Mouse (Mus musculus): Measurements from ENCODE around the gene Dglucy. TPM values are rescaled to one million over a fixed set of nuclear protein-coding genes. Genes with fewer than 3 reads are reported as not detected.

The Dglucy gene
- polyA plus RNA-seq, 1 experiment from 2014 or later: 3.6 TPM

- H3K27me3 ChIP-seq: no peaks in the 10 kb centered on the region
- peak; percentile 62 for ATAC-seq (replicated peaks)
- no peak overlapping the region for H3K4me2 ChIP-seq (replicated peaks)
- H3K4me3 ChIP-seq: no peak overlapping the region
- WGBS: 68% methylated on average over 14 of the region's 14 CpGs
- no peak overlapping the region for H3K9ac ChIP-seq (replicated peaks)
- H3K27ac ChIP-seq (replicated peaks): no peak overlapping the region
- H3K36me3 ChIP-seq: peaks cover 61% of the 10 kb centered on the region
- H3K9me3 ChIP-seq: no peaks in the 10 kb centered on the region
- no peaks in the 10 kb centered on the region for H3K4me1 ChIP-seq
These were observed 147.1 kb downstream of the Dglucy start for GRCm38 (mm10) chr12:100925644-100926619.

DNA sequence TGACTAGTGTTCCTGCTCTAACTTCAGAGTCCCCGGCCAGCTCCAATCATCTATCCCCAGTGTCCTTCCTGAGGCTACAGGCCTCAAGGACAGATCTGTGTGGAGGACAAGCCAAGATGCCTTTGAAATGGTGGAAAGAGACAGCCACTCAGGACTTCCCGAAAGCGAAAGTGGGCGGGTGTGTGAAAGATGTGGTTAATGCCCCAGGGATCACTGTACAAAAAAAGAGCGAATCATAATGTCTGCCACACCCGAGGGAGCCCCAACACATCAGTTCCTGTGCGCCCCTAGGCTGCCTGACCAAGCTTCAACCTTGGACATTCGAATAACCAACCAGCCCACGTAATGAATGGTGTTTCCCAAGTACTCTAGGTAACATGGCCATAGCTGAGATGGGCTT, 149.4 kb downstream of the Dglucy start:
- no peak for ATAC-seq (replicated peaks)
- Histone ChIP-seq H3K9ac (replicated peaks) (no peak overlapping the region), H3K4me2 (replicated peaks) (no peak overlapping the region), H3K4me1 (no peaks in the 10 kb centered on the region), H3K9me3 (no peaks in the 10 kb centered on the region), H3K27me3 (no peaks in the 10 kb centered on the region), H3K27ac (replicated peaks) (no peak overlapping the region), H3K36me3 (peaks cover 62% of the 10 kb centered on the region), H3K4me3 (no peak overlapping the region)
- 92% methylated on average over 9 of the region's 9 CpGs for WGBS

DNA sequence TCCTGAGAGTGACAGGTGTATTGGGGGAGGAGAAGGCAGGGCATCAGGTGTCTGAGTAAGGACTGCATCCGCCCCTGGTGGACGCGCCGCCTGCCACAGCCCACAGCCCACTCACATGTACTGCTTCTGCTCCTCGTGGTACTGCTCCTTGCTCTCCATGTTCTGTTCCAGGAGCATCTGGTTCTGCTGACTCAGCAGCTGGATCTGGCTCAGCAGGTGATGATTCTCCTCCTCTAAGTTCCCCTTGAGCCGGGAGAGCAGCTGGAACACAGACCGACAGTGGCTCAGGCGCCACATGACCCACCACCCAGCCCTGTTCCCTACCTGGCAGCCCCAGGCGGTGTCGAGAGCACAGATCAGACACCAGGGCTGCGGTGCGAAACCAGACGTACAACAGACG, 152.8 kb downstream of the Dglucy start:
- 95% methylated on average over 14 of the region's 14 CpGs for WGBS
- no peak overlapping the region for H3K4me3 ChIP-seq
- no peak overlapping the region for H3K27ac ChIP-seq (replicated peaks)
- no peak for ATAC-seq (replicated peaks)
- no peaks in the 10 kb centered on the region for H3K9me3 ChIP-seq
- no peaks in the 10 kb centered on the region for H3K4me1 ChIP-seq
- H3K27me3 ChIP-seq: no peaks in the 10 kb centered on the region
- peaks cover 64% of the 10 kb centered on the region for H3K36me3 ChIP-seq
- no peak overlapping the region for H3K4me2 ChIP-seq (replicated peaks)
- no peak overlapping the region for H3K9ac ChIP-seq (replicated peaks)

DNA sequence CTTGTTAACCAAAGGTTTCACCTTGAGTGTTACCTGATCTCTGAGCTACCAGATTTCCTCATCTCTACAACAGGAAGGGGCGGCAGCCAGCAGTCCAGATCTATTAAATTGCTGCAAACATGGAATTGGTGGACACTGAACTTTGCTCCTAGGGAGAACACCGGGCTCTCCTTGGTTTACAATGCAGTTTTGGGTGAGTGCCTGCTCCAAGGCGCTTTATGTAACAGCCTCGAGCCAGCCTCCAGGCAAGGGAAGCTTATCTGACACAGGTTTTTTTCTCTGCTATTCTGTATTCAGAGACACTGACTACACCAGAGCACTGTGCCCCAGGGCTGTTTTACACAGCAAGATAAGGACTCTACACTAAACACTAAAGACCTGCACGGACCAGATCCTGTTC, 155.9 kb downstream of the Dglucy start:
- WGBS: 92% methylated on average over 5 of the region's 5 CpGs
- ATAC-seq (replicated peaks): no peak
- Histone ChIP-seq H3K9ac (replicated peaks) (no peak overlapping the region), H3K9me3 (no peaks in the 10 kb centered on the region), H3K36me3 (peaks cover 64% of the 10 kb centered on the region), H3K4me3 (no peak overlapping the region), H3K27ac (replicated peaks) (no peak overlapping the region), H3K4me2 (replicated peaks) (no peak overlapping the region), H3K27me3 (no peaks in the 10 kb centered on the region), H3K4me1 (no peaks in the 10 kb centered on the region)

- ATAC-seq (replicated peaks): peak; percentile 57
- Histone ChIP-seq H3K4me1 (no peaks in the 10 kb centered on the region), H3K4me2 (replicated peaks) (no peak overlapping the region), H3K27me3 (no peaks in the 10 kb centered on the region), H3K9me3 (no peaks in the 10 kb centered on the region), H3K9ac (replicated peaks) (no peak overlapping the region), H3K36me3 (peaks cover 65% of the 10 kb centered on the region), H3K4me3 (no peak overlapping the region), H3K27ac (replicated peaks) (no peak overlapping the region)
- 16% methylated on average over 2 of the region's 2 CpGs for WGBS
These were observed 157.3 kb downstream of the Dglucy start for GRCm38 (mm10) chr12:100936116-100936515.

- no peak for ATAC-seq (replicated peaks)
- peaks cover 64% of the 10 kb centered on the region for H3K36me3 ChIP-seq
- H3K27ac ChIP-seq (replicated peaks): no peak overlapping the region
These were observed 157.9 kb downstream of the Dglucy start for GRCm38 (mm10) chr12:100936737-100937136.

DNA sequence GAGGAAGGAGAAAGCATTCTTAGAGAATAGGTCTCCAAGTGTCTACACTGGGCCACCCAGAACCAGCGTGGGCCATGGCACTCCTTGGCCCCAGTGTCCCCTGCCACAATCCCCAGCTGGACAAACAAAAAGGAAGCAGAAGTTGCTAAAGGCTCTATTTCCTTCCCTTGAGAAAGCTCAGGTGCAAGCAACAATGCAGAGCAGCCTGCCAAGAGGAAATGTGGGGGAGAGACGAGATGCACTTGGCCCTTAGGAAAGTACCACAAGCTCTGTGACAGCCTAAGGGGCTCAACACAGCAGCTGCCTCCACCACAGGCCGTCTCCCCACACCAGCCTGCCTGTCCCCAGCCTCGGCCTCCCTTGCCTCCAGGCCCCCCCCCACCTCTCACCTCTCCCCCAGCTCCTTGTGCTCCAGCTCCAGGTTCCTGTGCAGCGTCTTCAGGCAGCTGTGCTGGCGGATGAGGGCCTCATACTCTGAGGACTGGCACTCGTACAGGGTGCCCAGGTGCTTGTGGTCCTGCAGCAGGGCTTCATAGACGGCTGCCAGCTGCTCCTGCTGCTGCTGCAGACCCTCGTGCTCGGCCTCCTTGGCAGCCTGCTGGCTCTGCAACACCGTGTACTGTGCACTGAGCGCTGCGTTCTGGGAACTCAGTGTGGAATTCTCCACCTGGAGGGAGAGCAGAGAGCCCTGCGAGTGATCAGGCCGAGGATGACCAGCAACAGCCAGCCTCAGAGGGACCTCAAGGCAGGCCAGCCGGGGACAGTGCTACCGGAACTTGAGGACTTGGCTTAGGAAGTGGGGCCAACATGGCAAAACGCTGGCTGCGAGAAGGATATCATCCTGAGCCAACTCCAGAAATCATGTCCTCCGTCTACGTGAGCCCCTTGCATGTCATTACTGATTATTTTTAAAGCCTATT, 158.8 kb downstream of the Dglucy start:
- Histone ChIP-seq H3K4me3 (no peak overlapping the region), H3K27ac (replicated peaks) (peak overlapping the region; percentile 34; the same call in 1 of the 2 replicates), H3K27me3 (no peaks in the 10 kb centered on the region), H3K9me3 (no peaks in the 10 kb centered on the region), H3K9ac (replicated peaks) (no peak overlapping the region), H3K36me3 (peaks cover 64% of the 10 kb centered on the region), H3K4me2 (replicated peaks) (no peak overlapping the region), H3K4me1 (no peaks in the 10 kb centered on the region)
- ATAC-seq (replicated peaks): 0 out of 2 replicates have a peak, but pooled peaks have one; percentile 31
- WGBS: 75% methylated on average over 21 of the region's 21 CpGs

More at GRCm38 (mm10) chr12:100936737-100937136, 157.9 kb downstream of the Dglucy start:
- H3K4me2 ChIP-seq (replicated peaks): no peak overlapping the region
- no peaks in the 10 kb centered on the region for H3K9me3 ChIP-seq
- H3K27me3 ChIP-seq: no peaks in the 10 kb centered on the region
- H3K9ac ChIP-seq (replicated peaks): no peak overlapping the region
- no peaks in the 10 kb centered on the region for H3K4me1 ChIP-seq
- 77% methylated on average over 4 of the region's 4 CpGs for WGBS
- H3K4me3 ChIP-seq: no peak overlapping the region

DNA sequence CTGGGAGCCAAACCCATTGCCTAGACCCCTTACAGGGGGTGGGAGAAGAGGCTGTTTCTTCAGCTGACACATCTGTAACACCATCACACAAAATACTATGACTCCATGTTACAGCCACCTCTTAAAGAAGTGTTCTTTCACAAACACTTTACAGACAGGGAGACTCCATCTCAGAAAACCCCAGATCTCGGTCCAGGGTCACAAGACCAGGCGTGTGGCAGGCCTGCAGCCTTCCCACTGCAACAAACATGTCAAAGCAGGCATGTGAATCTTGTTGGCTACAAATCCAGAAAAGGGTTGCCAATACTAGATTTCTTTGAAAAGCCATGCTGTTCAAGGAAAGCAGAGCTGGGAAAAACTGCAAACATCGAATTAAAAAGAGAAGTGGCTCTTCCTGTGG, 162.5 kb downstream of the Dglucy start:
- Histone ChIP-seq H3K9ac (replicated peaks) (no peak overlapping the region), H3K4me1 (no peaks in the 10 kb centered on the region), H3K27me3 (no peaks in the 10 kb centered on the region), H3K4me2 (replicated peaks) (no peak overlapping the region), H3K4me3 (no peak overlapping the region), H3K9me3 (no peaks in the 10 kb centered on the region), H3K36me3 (peaks cover 70% of the 10 kb centered on the region), H3K27ac (replicated peaks) (no peak overlapping the region)
- 85% methylated on average over 3 of the region's 3 CpGs for WGBS
- no peak for ATAC-seq (replicated peaks)

- Histone ChIP-seq H3K36me3 (peaks cover 72% of the 10 kb centered on the region), H3K4me3 (no peak overlapping the region), H3K27me3 (no peaks in the 10 kb centered on the region), H3K4me1 (no peaks in the 10 kb centered on the region), H3K4me2 (replicated peaks) (no peak overlapping the region), H3K27ac (replicated peaks) (no peak overlapping the region), H3K9me3 (no peaks in the 10 kb centered on the region), H3K9ac (replicated peaks) (no peak overlapping the region)
- no peak for ATAC-seq (replicated peaks)
- 89% methylated on average over 4 of the region's 4 CpGs for WGBS
These were observed 164.3 kb downstream of the Dglucy start for GRCm38 (mm10) chr12:100943146-100943545.

DNA sequence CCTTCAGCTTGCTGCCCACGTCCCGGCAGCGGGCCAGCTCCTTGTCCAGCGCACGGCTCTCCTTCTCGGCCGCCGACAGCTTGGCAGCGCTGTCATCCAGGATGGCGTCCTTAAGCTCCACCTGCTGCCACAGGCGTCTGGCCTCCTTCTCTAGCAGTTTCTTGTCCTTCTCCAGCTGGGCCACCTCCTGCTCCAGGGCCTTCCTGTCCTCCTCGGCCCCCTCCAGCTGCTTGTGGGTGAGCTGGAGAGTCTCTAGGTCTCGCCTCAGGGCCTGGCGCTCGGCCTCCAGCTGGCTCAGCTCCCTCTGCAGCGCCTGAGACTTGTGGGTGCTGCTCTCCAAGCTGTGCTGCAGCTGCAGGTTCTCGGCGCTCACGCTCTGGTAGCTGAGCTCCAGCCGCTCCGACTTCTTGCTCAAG, 166.1 kb downstream of the Dglucy start:
- Histone ChIP-seq H3K9me3 (no peaks in the 10 kb centered on the region), H3K4me2 (replicated peaks) (no peak overlapping the region), H3K4me3 (no peak overlapping the region), H3K9ac (replicated peaks) (no peak overlapping the region), H3K27ac (replicated peaks) (no peak overlapping the region), H3K36me3 (peaks cover 61% of the 10 kb centered on the region), H3K27me3 (no peaks in the 10 kb centered on the region), H3K4me1 (no peaks in the 10 kb centered on the region)
- ATAC-seq (replicated peaks): no peak
- 91% methylated on average over 21 of the region's 21 CpGs for WGBS

- peaks cover 55% of the 10 kb centered on the region for H3K36me3 ChIP-seq
These were observed 166.6 kb downstream of the Dglucy start for GRCm38 (mm10) chr12:100945501-100945900.

DNA sequence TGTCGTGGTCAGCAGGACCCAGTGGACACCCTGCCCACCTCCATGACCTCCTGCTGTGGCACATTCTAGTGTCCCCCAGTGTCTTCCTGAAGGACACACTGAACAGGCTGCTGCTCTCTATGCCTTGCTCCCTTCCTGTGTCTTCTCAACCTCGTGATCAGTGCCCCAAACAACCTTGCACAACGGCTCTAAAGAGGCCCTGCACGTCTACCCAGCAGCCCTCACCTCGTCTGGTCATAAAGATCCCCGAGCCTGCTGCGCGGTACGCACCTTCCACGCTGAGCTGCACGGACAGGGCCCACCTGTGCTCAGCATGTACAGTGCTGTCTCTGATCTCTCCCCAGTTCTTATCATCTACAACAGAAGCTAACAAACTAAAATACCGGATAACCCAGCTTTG, 167.1 kb downstream of the Dglucy start:
- Histone ChIP-seq H3K4me3 (no peak overlapping the region), H3K9me3 (no peaks in the 10 kb centered on the region), H3K4me1 (no peaks in the 10 kb centered on the region), H3K4me2 (replicated peaks) (no peak overlapping the region), H3K27me3 (no peaks in the 10 kb centered on the region), H3K27ac (replicated peaks) (no peak overlapping the region), H3K9ac (replicated peaks) (no peak overlapping the region), H3K36me3 (peaks cover 50% of the 10 kb centered on the region)
- WGBS: 95% methylated on average over 12 of the region's 12 CpGs
- ATAC-seq (replicated peaks): no peak

More at GRCm38 (mm10) chr12:100945501-100945900, 166.6 kb downstream of the Dglucy start:
- H3K4me2 ChIP-seq (replicated peaks): no peak overlapping the region
- H3K4me3 ChIP-seq: no peak overlapping the region
- no peaks in the 10 kb centered on the region for H3K4me1 ChIP-seq
- H3K27me3 ChIP-seq: no peaks in the 10 kb centered on the region
- no peak overlapping the region for H3K27ac ChIP-seq (replicated peaks)
- H3K9me3 ChIP-seq: no peaks in the 10 kb centered on the region
- 93% methylated on average over 12 of the region's 12 CpGs for WGBS
- ATAC-seq (replicated peaks): no peak
- no peak overlapping the region for H3K9ac ChIP-seq (replicated peaks)

All from forebrain, embryonic 15.5 days (tissue).